Comparison of ENCODE assay signal across 11 mouse cellular contexts in genomic region chr8:87468958-87469815, GRCm38 (mm10). TPM values are rescaled to one million over a fixed set of nuclear protein-coding genes. Genes with fewer than 3 reads are reported as not detected.
DNase-seq lines count a peak whose midpoint lies in the region; ATAC-seq lines count a peak whose summit lies in the region.
"Had no signal": no experiment of that assay in that cellular context is flagged by ENCODE, and none has a peak within 500 bp of the region (broad histone marks: within the 10 kb centered on the region; RNA-seq: fewer than 3 reads in every experiment).

No protein-coding gene starts in this region.

- H3K36me3 ChIP-seq in kidney, embryonic 15.5 days, result no peaks in the 10 kb centered on the region
- no peaks in the 10 kb centered on the region for H3K36me3 ChIP-seq in embryonic facial prominence, embryonic 12.5 days
- no peaks in the 10 kb centered on the region for H3K36me3 ChIP-seq in intestine, embryonic 14.5 days (ENCODE audit: control insufficient read depth, insufficient read depth, low read length)
- H3K36me3 ChIP-seq in neural tube, embryonic 12.5 days, result no peaks in the 10 kb centered on the region
- H3K36me3 ChIP-seq: liver, embryonic 15.5 days had no signal

- no peak overlapping the region for H3K9ac ChIP-seq in kidney, embryonic 15.5 days
- H3K9ac ChIP-seq in embryonic facial prominence, embryonic 12.5 days, result no peak overlapping the region
- H3K9ac ChIP-seq in intestine, embryonic 14.5 days (ENCODE audit: low read length), result no peak overlapping the region
- no peak overlapping the region for H3K9ac ChIP-seq in neural tube, embryonic 12.5 days
- H3K9ac ChIP-seq: liver, embryonic 15.5 days had no signal

- DNase-seq in kidney, postnatal 10 days, result no peak
- DNase-seq in intestine, embryonic 14.5 days (ENCODE audit: low spot score), result peak; percentile 71
- no peak for DNase-seq in gastrocnemius, postnatal 14 days
- no peak for DNase-seq in ovary, adult 18-20 months (ENCODE audit: low spot score)
- no peak for DNase-seq in lung, postnatal 36 days

- no peak overlapping the region for H3K27ac ChIP-seq in kidney, embryonic 15.5 days
- no peak overlapping the region for H3K27ac ChIP-seq in embryonic facial prominence, embryonic 12.5 days
- no peak overlapping the region for H3K27ac ChIP-seq in intestine, embryonic 14.5 days (ENCODE audit: low read depth)
- no peak overlapping the region for H3K27ac ChIP-seq in neural tube, embryonic 12.5 days
- H3K27ac ChIP-seq: liver, embryonic 15.5 days had no signal

- peak overlapping the region; percentile 11; the same call in 1 of the 2 replicates for H3K4me3 ChIP-seq in kidney, embryonic 15.5 days (replicated peaks)
- peak overlapping the region; percentile 45 for H3K4me3 ChIP-seq in embryonic facial prominence, embryonic 12.5 days
- peak overlapping the region; percentile 3; the same call in 1 of the 2 replicates for H3K4me3 ChIP-seq in intestine, embryonic 14.5 days (ENCODE audit: low read depth, low read length)
- peak overlapping the region; percentile 22 for H3K4me3 ChIP-seq in neural tube, embryonic 12.5 days
- H3K4me3 ChIP-seq: erythroblast, embryonic 14.5 days; liver, embryonic 15.5 days had no signal

- H3K4me1 ChIP-seq in kidney, embryonic 15.5 days, result peaks cover 50% of the 10 kb centered on the region
- peaks cover 37% of the 10 kb centered on the region for H3K4me1 ChIP-seq in embryonic facial prominence, embryonic 12.5 days
- peaks cover 22% of the 10 kb centered on the region for H3K4me1 ChIP-seq in intestine, embryonic 14.5 days (replicated peaks; ENCODE audit: control insufficient read depth, insufficient read depth, low read length)
- H3K4me1 ChIP-seq in neural tube, embryonic 12.5 days, result peaks cover 42% of the 10 kb centered on the region

- ATAC-seq in kidney, embryonic 15.5 days (replicated peaks; ENCODE audit: low FRiP score), result no peak
- no peak for ATAC-seq in embryonic facial prominence, embryonic 12.5 days (ENCODE audit: insufficient number of reproducible peaks, insufficient read depth, low FRiP score, low TSS enrichment)
- no peak for ATAC-seq in intestine, embryonic 14.5 days (replicated peaks; ENCODE audit: low FRiP score, low TSS enrichment, low read depth)
- ATAC-seq in neural tube, embryonic 12.5 days (ENCODE audit: low FRiP score, low read depth), result no peak

- H3K4me2 ChIP-seq in kidney, embryonic 15.5 days, result peak overlapping the region; percentile 54
- peak overlapping the region; percentile 42 for H3K4me2 ChIP-seq in embryonic facial prominence, embryonic 12.5 days (replicated peaks)
- H3K4me2 ChIP-seq in intestine, embryonic 14.5 days (ENCODE audit: low read length), result no peak overlapping the region
- H3K4me2 ChIP-seq in neural tube, embryonic 12.5 days (replicated peaks), result peak overlapping the region; percentile 95
- H3K4me2 ChIP-seq: liver, embryonic 15.5 days had no signal

- WGBS in kidney, embryonic 15.5 days, result 3% methylated on average over 45 of the region's 45 CpGs
- 3% methylated on average over 45 of the region's 45 CpGs for WGBS in embryonic facial prominence, embryonic 12.5 days
- WGBS in intestine, embryonic 14.5 days, result 3% methylated on average over 45 of the region's 45 CpGs
- WGBS in neural tube, embryonic 12.5 days, result 2% methylated on average over 45 of the region's 45 CpGs

- peaks cover 98% of the 10 kb centered on the region for H3K27me3 ChIP-seq in kidney, embryonic 15.5 days
- peaks cover 81% of the 10 kb centered on the region for H3K27me3 ChIP-seq in embryonic facial prominence, embryonic 12.5 days
- H3K27me3 ChIP-seq in intestine, embryonic 14.5 days (replicated peaks; ENCODE audit: control insufficient read depth, insufficient read depth, low read length), result peaks cover 86% of the 10 kb centered on the region
- peaks cover 86% of the 10 kb centered on the region for H3K27me3 ChIP-seq in neural tube, embryonic 12.5 days (replicated peaks)

- intact Hi-C loops in gastrocnemius, postnatal 14 days (cut with DNase I; ENCODE audit: low total_unique reads), result no loop called here

- no peaks in the 10 kb centered on the region for H3K9me3 ChIP-seq in kidney, embryonic 15.5 days (replicated peaks)
- H3K9me3 ChIP-seq in embryonic facial prominence, embryonic 12.5 days, result no peaks in the 10 kb centered on the region
- H3K9me3 ChIP-seq in intestine, embryonic 14.5 days (ENCODE audit: control insufficient read depth, low read length), result no peaks in the 10 kb centered on the region
- H3K9me3 ChIP-seq in neural tube, embryonic 12.5 days, result no peaks in the 10 kb centered on the region
- H3K9me3 ChIP-seq: liver, embryonic 15.5 days had no signal

RNA-seq across cellular contexts. Expression of gene Cbln1, which starts 3.2 kb away (rescaled TPM):
- polyA plus RNA-seq in kidney, embryonic 15.5 days (2015; fragmentation: Nextera tagmentation; extraction: Ambion mirVana), result not detected in 2 replicates
- 1.5 and 1.7 TPM in 2 replicates for polyA plus RNA-seq in embryonic facial prominence, embryonic 12.5 days (2016; fragmentation: Nextera tagmentation; extraction: Ambion mirVana)
- polyA plus RNA-seq in intestine, embryonic 14.5 days (2014; fragmentation: Nextera tagmentation; extraction: Ambion mirVana), result 0.08 and 0.26 TPM in 2 replicates
- polyA plus RNA-seq in neural tube, embryonic 12.5 days (2016; fragmentation: Nextera tagmentation; extraction: Ambion mirVana), result 14.1 and 14.7 TPM in 2 replicates
- under 1 TPM in 1 of 2 experiments, not detected in 1; 0.21 TPM for total RNA-seq in gastrocnemius, postnatal 14 days (2021)
- total RNA-seq: MEL had no signal
- polyA plus RNA-seq: erythroblast, embryonic 14.5 days; liver, embryonic 15.5 days had no signal
